Mouse (Mus musculus): ENCODE measurements around the gene Ppp1r15b.

- no peak for TF ChIP-seq POLR2A (IDR thresholded peaks at IDR 0.05; ENCODE audit: borderline replicate concordance, low read depth, low read length)
- TF ChIP-seq CTCF (IDR thresholded peaks at IDR 0.05; ENCODE audit: low read depth, low read length) = no peak
Measured at GRCm38 (mm10) chr1:133102108-133102507, 28.8 kb upstream of the Ppp1r15b start.
